Mouse (Mus musculus) forebrain, embryonic 16.5 days (tissue): Measurements from ENCODE around the gene Foxi1. TPM values are rescaled to one million over a fixed set of nuclear protein-coding genes. Genes with fewer than 3 reads are reported as not detected.

Experiments
- ATAC-seq: fragments of 200-750 bp; cut with Nextera tagmentation; 2 replicates; pipeline ENCODE4 v1.8.0; 2017; ENCODE audit warnings: mild to moderate bottlenecking, moderate library complexity
- H3K27ac ChIP-seq: fragments of 300-500 bp; sonication (generic); 2 replicates; pipeline ENCODE4 v1.5.1; 2014; ENCODE audit warnings: low read length, control low read depth
- H3K27me3 ChIP-seq: fragments of 300-500 bp; sonication (generic); replicated peaks from 2 replicates; pipeline ENCODE4 v1.6.1; 2014; ENCODE audit warnings: low read length; ENCODE audit not compliant: control insufficient read depth, insufficient read depth
- H3K36me3 ChIP-seq: fragments of 300-500 bp; sonication (generic); 2 replicates; pipeline ENCODE4 v1.6.1; 2014; ENCODE audit not compliant: control insufficient read depth, insufficient read depth
- H3K4me1 ChIP-seq: fragments of 300-500 bp; sonication (generic); replicated peaks from 2 replicates; pipeline ENCODE4 v1.6.1; 2014; ENCODE audit warnings: low read length; ENCODE audit not compliant: control insufficient read depth, insufficient read depth
- H3K4me2 ChIP-seq: fragments of 300-500 bp; sonication (generic); 2 replicates; pipeline ENCODE4 v1.6.1; 2014; ENCODE audit warnings: mild to moderate bottlenecking, low read length, control low read depth
- H3K4me3 ChIP-seq: fragments of 300-500 bp; sonication (generic); replicated peaks from 2 replicates; pipeline ENCODE4 v1.5.1; 2014; ENCODE audit warnings: mild to moderate bottlenecking, low read length, control low read depth
- H3K9ac ChIP-seq: fragments of 300-500 bp; sonication (generic); replicated peaks from 2 replicates; pipeline ENCODE4 v1.6.1; 2014; ENCODE audit warnings: low read depth, low read length, control low read depth
- H3K9me3 ChIP-seq: fragments of 300-500 bp; sonication (generic); 2 replicates; pipeline ENCODE4 v1.6.1; 2016; ENCODE audit warnings: low read length; ENCODE audit not compliant: control insufficient read depth
- WGBS: fragments of 180-500 bp; shearing (Covaris S2); extraction: QIAGEN DNeasy Blood & Tissue Kit; methylation state at CpG from one replicate; pipeline ENCODE4 v1.1.7; 2014; 5-methylcytosine and 5-hydroxymethylcytosine counted together
- polyA plus RNA-seq: library from polyadenylated mRNA; unstranded; fragments of >200 nt; fragmentation: Nextera tagmentation; extraction: Ambion mirVana; gene quantifications from 2 replicates; pipeline ENCODE4 v1.2.1, GENCODE M21; 2015

The Foxi1 gene
- polyA plus RNA-seq, 1 experiment from 2014 or later, result not detected

DNA sequence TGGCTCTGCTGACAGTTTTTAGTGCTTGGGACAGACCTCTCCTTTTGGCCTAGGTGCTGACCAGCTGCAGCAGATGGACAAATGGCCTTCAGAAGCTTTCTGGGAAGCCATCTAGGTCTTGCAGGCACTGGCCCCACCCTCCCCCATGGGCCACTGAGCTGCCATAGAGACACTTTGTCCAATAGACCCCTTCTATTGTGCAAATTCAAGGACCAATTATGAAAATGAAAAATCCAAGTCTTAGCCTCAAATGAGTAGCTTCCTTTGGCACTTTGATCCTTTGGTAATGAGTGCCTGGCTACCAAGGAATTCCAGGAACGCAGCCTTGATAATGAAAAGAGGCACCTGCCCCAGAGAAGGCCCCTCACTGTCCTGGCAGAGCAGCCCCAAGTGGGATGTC lies 36.7 kb downstream of the Foxi1 start:
- no peaks in the 10 kb centered on the region for H3K36me3 ChIP-seq
- H3K4me1 ChIP-seq, result no peaks in the 10 kb centered on the region
- H3K9ac ChIP-seq, result no peak overlapping the region
- no peak overlapping the region for H3K4me3 ChIP-seq
- no peaks in the 10 kb centered on the region for H3K27me3 ChIP-seq
- no peak overlapping the region for H3K4me2 ChIP-seq
- ATAC-seq, result no peak
- WGBS, result 75% methylated on average over 1 of the region's 1 CpGs
- H3K9me3 ChIP-seq, result no peaks in the 10 kb centered on the region
- H3K27ac ChIP-seq, result no peak overlapping the region

DNA sequence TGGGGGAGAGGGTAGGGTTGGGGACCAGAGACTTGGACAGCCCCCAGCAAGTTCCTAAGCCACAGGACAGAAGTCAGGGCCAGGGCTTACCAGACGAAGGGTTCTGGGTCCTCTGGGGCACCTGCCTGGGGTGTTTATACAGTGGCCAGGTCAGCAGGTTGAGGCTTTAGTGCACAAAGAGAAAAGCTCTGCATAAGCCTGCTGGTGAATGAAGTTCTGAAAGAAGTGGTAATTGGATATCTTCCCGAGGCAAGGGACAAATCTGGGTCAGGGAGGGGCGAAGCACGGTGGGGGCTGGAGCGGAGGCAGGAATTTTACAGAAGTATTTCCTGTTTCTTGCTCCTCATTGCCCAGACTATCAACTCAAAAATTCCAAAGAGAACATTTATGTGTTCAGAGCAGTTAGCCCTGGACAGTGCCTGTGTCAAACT lies 38.4 kb downstream of the Foxi1 start:
- no peak overlapping the region for H3K4me3 ChIP-seq
- no peak overlapping the region for H3K9ac ChIP-seq
- no peaks in the 10 kb centered on the region for H3K36me3 ChIP-seq
- H3K4me2 ChIP-seq, result no peak overlapping the region
- no peaks in the 10 kb centered on the region for H3K9me3 ChIP-seq
- ATAC-seq, result no peak
- WGBS, result 26% methylated on average over 5 of the region's 5 CpGs
- H3K27me3 ChIP-seq, result no peaks in the 10 kb centered on the region
- no peak overlapping the region for H3K27ac ChIP-seq
- no peaks in the 10 kb centered on the region for H3K4me1 ChIP-seq

DNA sequence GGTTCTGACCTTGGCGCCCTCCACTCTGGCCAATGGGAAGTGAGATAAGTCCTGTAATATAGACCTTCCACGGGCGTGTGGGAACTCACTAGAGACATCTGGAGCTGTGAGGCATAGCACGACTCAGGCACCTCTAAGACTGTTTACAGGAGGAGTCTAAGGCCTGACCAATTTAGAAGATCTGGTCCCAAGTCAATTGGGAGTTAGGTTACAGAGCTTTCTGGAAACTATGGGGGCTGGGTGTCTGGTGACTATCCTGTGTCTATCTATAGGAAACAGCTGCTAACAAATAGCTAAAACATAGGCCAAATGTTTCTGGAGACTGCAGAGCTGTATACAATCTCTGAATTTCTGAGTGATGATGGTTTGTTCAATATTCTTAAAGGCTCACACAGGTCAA lies 41.5 kb downstream of the Foxi1 start:
- Histone ChIP-seq H3K4me2 (no peak overlapping the region), H3K9ac (no peak overlapping the region), H3K9me3 (no peaks in the 10 kb centered on the region), H3K4me1 (no peaks in the 10 kb centered on the region), H3K4me3 (no peak overlapping the region), H3K36me3 (no peaks in the 10 kb centered on the region), H3K27me3 (no peaks in the 10 kb centered on the region), H3K27ac (no peak overlapping the region)
- ATAC-seq, result no peak
- 95% methylated on average over 4 of the region's 4 CpGs for WGBS

DNA sequence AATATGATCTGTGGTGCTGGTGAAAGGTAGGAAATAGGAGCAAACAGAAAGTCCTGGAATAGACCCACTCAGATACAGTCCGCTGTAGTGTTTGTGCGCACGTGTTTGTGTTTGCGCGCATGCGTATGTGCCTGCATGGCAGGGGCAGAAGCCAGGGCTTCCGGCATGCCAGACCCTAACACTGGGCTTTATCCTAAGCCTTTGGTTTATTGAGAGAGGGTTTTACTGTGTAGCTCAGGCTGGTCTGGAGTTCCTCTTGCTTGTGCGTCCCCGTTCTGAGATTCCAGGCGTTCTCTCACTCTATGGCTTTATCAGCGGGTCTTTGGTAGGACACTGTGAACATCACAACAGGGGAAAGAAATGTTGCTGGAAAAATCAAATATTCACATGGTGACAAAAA lies 42.6 kb downstream of the Foxi1 start:
- H3K4me1 ChIP-seq, result no peaks in the 10 kb centered on the region
- H3K36me3 ChIP-seq, result no peaks in the 10 kb centered on the region
- ATAC-seq, result no peak
- no peak overlapping the region for H3K4me2 ChIP-seq
- no peaks in the 10 kb centered on the region for H3K9me3 ChIP-seq
- 97% methylated on average over 11 of the region's 11 CpGs for WGBS
- no peak overlapping the region for H3K9ac ChIP-seq
- no peak overlapping the region for H3K27ac ChIP-seq
- no peak overlapping the region for H3K4me3 ChIP-seq
- H3K27me3 ChIP-seq, result no peaks in the 10 kb centered on the region

DNA sequence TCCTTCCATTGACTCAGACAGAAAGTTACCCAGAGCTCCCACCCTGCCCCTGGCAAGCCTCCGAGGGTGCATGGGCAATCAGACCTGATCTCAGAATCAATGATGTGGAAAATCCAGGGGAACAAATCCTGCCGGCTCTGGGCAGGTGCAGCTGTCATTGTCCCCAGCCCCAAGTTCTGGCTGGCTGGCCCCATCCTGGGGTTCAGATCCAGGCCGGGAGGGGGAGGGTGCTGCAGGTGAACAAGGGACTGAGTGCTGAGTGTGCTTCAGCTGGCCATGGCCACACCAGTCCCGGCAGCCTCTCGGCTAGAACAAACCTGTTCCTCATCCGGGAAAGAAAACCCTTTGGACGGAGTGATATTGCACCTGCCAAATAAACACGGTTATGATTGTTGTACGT lies 49.0 kb downstream of the Foxi1 start:
- no peak for ATAC-seq
- Histone ChIP-seq H3K36me3 (no peaks in the 10 kb centered on the region), H3K27ac (no peak overlapping the region), H3K4me2 (no peak overlapping the region), H3K4me3 (no peak overlapping the region), H3K4me1 (no peaks in the 10 kb centered on the region), H3K27me3 (no peaks in the 10 kb centered on the region), H3K9ac (no peak overlapping the region), H3K9me3 (no peaks in the 10 kb centered on the region)
- WGBS, result 71% methylated on average over 9 of the region's 9 CpGs

DNA sequence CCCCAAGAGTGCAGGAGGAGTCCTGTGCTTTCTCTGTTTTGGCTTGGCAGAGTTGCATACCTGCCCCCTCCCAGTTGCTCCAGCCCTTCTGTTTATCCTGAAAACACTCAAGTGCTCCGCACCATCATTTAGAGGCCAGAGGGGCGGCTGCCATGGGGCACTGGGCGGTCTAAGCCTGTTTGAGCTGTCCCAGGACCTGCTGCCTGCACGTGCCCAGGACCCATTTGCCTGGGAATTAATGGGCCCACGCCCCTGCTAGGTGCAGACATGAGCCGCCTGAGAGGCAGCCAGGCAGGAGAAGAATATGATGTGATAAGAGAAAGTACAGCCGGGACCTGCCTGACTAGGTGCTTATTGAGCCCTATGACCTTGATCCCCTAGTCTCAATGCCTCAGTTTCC lies 52.7 kb downstream of the Foxi1 start:
- Histone ChIP-seq H3K27me3 (no peaks in the 10 kb centered on the region), H3K27ac (no peak overlapping the region), H3K9ac (no peak overlapping the region), H3K4me1 (no peaks in the 10 kb centered on the region), H3K4me2 (no peak overlapping the region), H3K4me3 (no peak overlapping the region), H3K9me3 (no peaks in the 10 kb centered on the region), H3K36me3 (no peaks in the 10 kb centered on the region)
- ATAC-seq, result no peak
- 86% methylated on average over 7 of the region's 7 CpGs for WGBS

Other genes with a start within 250 kb of the Foxi1 start
- 0.18 and 0.20 TPM in 2 replicates for gene Kcnmb1, start 245.1 kb downstream of the Foxi1 start, polyA plus RNA-seq
- gene Kcnip1, start 214.9 kb downstream of the Foxi1 start, polyA plus RNA-seq, result 47.8 and 61.8 TPM in 2 replicates
- gene Lcp2, start 161.2 kb downstream of the Foxi1 start, polyA plus RNA-seq, result 1.7 and 1.8 TPM in 2 replicates
- not detected in 2 replicates for gene 4930469K13Rik, start 109.5 kb downstream of the Foxi1 start, polyA plus RNA-seq
- gene Fam196b, start 106.7 kb upstream of the Foxi1 start, polyA plus RNA-seq, result 1.5 and 2.5 TPM in 2 replicates